Mouse (Mus musculus): ENCODE data around the gene Dcaf6.

Gene Dcaf6

DNA sequence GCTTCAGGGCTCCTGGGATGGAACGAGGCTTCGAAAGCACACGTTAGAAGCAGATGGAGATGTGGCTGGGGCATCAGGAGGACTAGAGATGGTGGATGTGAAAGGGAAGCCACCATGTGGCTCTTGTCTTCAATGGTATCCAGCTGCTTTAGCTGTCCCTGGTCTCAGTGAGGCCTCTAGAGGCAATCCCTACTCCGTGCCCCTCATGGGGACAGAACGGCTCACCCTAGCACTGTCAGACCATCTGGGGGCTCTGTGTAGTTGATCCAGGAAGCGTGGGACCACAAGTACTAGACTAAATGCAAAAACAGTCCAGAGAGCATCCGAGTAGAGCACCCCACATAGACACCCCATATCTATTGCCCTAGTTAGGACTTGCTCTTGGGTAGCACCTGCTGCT lies 138.4 kb downstream of the Dcaf6 start:
- in situ Hi-C loops (cut with MboI, MseI), result no loop called here

DNA sequence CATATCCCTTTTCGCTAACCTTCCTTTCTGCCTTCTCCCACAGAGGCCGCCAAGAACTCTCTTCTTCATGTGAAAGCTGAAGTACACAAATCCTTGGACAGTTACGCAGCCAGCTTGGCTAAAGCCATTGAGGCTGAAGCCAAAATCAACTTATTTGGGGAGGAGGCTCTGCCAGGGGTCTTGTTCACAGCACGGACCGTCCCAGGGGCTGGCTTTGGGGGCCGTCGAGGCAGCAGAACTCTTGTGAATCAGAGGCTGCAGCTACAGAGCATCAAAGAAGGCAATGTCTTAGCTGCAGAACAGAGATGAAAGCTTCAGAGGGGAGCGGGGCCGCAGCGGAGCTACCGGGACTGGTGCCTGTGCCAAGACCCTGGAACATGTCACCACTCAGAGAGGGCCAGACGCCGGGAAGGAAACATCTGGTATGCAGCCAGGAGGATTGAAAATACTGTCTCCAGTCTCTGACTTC lies 138.8 kb downstream of the Dcaf6 start:
- in situ Hi-C loops (cut with MboI, MseI), result no loop called here

DNA sequence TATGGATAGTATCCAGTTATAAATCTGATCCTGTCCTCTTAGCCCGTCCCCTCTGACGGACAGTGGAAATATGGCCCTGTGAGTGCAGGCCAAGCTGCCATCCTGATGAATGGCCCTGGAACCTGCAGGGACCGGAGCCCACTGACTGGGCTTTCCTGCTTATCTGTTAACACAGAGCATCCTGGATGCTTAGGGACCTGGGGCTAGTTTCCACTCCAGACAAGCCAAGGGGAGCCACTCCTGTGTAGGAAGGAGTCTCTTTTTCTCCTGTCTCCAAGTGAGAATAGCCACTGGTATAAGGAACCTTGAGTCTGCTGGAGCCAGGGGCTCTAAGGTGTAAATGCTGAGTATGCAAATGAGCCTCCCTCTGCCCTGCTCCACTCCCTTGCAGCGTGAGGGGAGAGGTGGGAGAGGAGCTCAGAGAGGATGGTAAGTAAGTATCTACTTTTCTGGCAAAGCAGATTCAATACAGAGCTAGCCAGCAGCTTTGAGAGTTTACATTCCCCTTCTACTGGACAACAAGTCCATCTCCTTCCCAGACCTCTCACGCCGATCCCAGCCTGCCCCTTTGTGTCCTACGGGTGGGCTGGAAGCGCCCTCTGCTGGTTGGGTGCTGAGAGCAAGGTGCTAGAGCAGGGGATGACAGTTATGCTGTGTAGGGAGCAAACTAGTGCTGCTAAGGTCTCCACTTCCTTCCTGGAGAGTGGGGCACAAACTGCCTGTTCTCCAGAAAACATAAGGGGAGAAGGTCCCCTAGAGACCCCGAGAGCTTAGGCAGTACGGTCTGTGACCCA lies 139.9 kb downstream of the Dcaf6 start:
- in situ Hi-C loops (cut with MboI, MseI), result no loop called here

DNA sequence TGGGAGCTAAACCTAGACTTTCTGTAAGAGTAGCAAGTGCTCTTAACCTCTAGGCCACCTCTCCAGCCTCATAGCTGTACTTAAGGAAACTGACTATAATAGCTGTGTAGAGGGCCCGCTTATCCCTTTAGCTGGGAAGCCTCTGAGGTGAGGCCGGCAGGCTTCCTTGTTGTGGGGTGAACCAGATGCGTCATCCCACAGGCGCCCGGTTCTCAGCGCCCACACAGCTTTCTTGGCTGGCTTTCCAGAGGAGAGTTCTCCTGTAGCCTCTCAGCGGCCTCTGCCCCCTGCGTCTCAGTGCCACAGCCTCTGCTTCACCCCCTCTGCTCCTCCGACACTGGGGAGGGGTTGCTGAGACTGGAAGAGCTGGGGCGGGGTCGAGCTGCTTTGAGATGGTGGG lies 143.9 kb downstream of the Dcaf6 start:
- in situ Hi-C loops (cut with MboI, MseI), result no loop called here

DNA sequence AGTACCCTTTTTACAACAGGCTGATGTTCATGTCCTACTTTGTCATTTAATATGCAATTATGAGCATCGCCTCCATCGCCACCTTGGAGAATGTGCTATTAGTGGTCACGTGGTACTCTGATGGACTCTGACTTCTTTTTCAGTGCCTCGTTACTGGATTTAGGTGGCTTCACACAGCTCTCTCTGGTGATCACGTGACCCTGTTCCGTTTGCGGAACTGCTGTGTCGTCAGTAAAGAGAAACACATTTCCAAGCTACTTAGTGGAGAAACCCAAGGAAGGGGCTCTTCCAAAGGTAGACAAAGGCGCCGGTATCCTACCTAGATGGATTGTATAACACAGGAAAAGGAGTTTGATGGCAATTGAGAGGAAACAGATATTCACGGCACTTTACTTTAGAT lies 152.1 kb downstream of the Dcaf6 start:
- in situ Hi-C loops (cut with MboI, MseI), result no loop called here

DNA sequence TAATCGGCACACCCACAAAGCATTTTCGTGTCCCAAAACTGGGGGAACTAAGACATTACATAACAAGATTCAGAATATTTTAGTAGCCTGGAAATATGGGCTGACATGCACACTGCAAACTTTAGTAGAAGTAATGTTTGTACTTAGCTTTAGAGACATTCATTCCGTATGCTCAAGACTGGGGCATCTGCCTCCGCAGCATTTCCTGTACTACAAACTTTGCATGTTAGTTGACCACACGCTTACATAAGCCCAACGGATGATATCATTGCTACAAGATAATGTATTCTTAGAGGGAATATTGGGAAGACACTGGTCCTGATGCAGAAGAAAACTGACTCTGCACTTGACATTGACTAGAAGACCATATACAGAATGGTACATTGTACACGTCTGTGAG lies 155.9 kb downstream of the Dcaf6 start:
- in situ Hi-C loops (cut with MboI, MseI), result no loop called here

DNA sequence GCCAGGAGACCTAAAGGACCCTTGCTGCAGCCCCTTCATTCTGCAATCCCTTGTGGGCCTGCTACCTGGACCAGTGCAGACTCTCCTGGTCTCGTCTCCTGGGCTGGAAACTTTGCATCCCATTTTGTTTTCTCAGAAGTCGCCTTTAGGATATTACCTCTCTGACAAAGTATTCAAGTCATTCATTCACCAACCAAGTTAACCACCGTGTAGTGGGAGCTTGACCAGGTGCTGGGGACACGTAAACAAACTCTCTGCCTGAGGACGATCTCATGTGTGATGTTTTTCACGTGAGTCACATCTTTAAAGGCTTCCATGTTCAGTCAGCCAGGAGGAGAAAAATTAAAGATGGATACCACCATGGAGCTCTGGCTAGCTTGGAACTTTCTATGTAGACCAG lies 157.1 kb downstream of the Dcaf6 start:
- in situ Hi-C loops (cut with MboI, MseI), result no loop called here

DNA sequence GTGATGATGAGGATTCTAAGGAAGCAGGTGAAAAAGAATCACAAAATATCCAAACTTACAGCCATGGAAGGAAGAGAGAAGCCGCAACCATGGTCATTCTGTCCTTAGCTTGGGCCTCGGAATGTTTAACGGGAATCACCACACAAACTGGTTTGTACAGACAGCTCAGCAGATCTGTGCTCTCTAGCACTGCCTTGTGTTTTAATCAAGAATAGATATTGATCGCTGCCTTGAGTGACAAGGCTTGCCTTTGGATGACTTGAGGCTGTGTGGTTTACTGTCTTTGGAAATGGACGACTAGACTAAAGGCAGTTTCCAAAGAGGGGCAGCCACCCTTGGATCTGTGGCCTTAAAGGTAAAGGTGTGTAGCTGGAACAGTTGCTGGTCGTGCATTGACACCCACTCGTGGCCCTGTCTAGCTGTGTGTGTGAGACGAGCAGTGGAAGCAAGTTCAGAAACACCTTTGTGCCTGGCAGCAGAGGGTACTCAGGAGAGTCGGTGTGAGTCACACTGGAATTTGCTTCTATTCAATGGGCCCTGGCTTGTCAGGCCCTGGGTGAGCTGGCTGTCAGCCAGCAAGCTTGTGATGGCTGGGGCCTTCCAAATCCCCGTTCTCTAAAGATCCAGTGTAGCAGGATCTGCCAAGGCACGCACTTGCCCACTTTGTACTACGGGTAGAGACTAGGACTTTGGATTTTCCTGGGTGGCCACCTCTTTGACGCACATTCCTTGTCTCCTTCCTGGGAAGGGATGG lies 157.6 kb downstream of the Dcaf6 start:
- in situ Hi-C loops (cut with MboI, MseI), result no loop called here

DNA sequence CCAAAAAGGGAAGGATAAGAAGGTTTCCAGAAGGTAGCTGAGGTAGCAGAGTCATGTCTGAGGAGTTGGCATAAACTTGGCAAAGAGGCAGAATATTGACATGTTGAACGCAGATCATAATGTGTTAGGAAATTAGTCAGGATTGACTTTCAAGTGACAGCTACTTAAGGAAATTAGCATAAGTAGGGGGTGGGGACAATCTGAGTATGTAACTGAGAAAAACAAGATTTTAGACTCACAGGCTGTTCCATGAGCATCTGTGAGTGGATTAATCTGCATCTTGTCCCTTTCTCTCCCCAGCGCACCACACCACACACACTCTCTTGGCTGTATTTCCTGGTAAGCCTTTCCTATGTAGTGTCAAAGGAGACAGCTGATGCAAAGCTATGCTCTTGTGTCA lies 158.7 kb downstream of the Dcaf6 start:
- in situ Hi-C loops (cut with MboI, MseI), result no loop called here

DNA sequence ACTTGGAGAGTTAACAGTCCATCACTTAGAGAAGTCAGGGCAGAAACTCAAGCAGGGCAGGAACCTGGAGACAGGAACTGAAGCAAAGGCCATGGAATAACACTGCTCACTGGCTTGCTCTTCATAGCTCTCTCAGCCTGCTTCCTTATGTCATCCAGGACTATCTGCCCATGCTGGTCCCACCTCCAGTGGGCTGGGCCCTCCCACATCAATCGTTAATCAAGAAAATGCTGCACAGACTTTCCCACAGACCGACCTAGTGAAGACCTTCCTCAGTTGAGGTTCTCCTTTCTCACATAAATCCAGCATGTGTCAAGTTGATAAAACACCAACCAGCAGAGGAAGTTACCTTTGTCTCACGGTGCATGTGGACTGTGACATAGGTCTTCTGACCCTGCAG lies 159.2 kb downstream of the Dcaf6 start:
- in situ Hi-C loops (cut with MboI, MseI), result no loop called here

DNA sequence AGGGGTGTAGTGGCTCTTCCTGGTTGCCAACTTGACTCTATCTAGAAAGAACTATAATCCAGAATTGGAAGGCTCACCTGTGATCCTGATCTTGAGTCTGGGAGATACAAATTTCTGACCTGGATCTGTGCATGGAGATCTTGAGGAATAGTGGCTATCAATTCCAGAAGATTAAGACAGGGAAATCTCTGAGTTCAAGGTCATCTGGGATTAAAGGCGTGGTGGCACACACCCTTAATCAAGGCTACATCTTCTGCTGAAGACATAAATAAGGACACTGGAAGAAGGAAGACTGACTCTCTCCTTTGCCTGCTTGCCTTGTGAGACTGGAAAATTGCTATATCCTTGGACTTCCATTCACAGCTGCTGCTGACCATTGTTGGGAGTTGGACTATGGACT lies 164.8 kb downstream of the Dcaf6 start, which contains the start of gene Gpr161:
TSS of gene Gpr161 (plus strand) at position 301 of the 400 bp plus-strand sequence.
- in situ Hi-C loops (cut with MboI, MseI), result no loop called here

DNA sequence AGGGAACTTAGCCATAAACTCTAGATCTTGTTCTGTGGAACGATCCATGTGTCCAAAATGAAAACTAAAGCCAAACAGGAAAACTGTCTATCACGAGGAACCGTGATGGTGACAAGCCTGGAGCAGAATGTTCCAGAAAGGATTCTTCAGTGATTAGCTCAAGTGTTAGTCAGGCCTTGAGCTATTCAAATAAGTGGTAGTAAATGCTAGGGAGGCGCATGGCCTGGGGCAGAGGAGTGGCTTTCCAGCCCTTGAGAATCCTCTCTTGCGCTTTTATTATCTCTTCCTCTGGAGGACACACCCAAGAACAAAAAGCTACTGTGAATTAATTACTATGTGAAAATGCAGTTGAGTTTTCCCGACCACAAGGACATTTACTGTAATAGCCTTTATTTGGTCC lies 168.7 kb downstream of the Dcaf6 start:
- in situ Hi-C loops (cut with MboI, MseI), result no loop called here

DNA sequence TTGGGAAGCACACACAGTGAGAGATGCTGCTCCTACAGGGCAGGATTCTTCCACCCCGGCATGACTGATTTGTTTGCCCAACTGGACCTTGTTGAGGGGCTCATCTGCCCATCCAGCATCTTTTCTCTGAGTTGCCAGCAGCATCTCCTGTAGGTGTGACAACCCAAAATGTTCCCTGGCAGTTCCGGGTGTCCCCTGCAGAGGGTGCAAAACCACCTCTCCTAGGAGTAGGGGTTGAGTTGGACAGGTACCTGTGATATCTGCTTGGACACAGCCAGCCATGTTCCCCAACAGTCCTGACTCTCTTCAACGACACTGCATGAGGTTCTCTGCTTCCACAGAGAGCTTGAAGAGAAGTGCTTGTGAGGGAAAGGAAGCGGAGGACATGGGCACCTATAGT lies 170.4 kb downstream of the Dcaf6 start:
- in situ Hi-C loops (cut with MboI, MseI), result no loop called here

DNA sequence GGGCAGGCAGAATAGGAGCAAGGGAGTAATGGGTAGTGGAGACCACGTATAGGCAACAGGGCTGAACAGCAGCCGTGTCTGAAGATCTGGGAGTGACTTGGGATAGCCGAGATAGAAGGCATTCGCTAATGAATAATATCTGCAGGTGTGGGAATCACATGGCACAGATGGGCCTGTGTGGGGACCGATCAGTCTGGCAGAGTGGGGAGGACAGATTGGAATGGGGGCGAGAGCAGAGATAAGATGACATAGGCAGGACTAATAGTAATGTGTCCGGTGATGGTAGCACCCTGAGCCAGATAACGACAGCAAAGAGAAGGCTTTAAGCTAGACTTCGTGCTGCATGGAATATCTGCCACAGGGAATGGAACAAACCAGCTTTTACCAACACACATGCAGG lies 172.1 kb downstream of the Dcaf6 start:
- in situ Hi-C loops (cut with MboI, MseI), result no loop called here

DNA sequence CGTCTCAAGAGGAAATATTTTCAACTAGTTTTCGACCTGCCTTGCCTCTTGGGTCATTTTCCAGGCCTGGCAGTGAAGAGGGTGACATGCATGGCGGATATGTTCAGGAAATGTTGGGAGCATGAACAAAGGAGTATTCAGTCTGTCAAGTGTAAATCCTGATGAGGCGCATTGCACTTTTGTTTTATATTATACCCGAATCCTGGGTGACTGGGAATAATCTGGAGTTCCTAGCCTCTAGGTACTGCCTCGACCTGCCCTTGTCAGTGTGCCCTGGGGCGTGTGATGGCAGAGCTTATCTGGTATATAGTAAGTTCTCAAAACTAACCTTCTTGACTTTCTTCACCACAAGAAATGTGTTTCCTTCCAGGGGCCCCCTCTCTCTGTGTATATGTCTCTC lies 176.2 kb downstream of the Dcaf6 start:
- in situ Hi-C loops (cut with MboI, MseI), result no loop called here

DNA sequence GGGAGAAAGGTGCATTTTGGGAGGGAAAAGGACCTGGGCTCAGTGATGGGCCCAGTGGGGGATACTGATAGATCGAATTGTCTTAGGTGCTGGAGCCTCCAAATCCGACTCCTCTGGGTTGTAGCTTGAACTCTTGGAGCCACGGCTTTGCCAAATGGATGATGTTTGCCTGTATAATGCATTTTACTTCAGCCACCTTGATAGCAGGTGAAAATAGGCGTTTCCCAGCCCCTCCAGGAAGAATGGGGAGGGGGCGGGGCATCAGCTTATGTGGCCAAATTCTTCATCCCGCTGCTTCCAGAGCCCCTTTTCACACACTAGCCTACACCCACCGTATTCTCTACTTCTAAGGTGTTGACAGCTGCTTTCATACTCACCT lies 177.3 kb downstream of the Dcaf6 start:
- in situ Hi-C loops (cut with MboI, MseI), result no loop called here

DNA sequence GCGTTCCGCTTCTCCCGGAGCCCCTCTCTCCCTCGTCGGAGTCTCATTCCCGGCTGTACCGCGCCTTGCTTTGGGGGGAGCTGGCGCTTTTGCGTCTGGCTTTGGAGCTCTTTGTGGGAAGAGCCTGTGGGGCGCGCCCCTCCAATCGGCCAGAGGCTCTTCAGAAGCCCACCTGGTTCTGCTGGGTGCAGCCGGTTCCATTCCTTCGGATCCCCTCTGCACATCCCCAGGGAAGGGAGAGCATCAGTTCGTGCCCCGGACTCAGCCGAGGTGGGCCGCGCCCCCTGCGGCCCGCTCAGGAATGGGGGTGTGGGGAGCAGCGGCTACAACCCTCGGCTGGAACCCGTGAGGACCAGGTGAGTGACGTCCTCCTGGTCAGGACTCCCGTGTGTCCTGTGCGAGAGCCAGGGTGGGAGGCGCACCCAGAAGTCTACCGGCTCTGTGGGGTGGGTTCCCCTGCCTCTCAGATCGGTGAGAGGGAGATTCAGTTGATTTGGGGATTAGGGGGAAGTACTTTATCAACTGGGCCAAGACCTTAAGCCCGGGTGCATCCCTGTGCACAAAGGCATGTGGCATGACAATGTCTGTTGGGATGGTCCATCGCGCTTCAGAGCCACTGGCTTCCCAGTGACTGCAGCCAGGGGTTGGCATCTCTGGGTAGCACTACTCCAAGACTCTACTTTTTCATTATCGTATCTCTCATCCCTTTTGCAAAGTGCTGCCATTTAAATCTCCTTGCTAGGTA lies 177.9 kb downstream of the Dcaf6 start:
- in situ Hi-C loops (cut with MboI, MseI), result no loop called here

DNA sequence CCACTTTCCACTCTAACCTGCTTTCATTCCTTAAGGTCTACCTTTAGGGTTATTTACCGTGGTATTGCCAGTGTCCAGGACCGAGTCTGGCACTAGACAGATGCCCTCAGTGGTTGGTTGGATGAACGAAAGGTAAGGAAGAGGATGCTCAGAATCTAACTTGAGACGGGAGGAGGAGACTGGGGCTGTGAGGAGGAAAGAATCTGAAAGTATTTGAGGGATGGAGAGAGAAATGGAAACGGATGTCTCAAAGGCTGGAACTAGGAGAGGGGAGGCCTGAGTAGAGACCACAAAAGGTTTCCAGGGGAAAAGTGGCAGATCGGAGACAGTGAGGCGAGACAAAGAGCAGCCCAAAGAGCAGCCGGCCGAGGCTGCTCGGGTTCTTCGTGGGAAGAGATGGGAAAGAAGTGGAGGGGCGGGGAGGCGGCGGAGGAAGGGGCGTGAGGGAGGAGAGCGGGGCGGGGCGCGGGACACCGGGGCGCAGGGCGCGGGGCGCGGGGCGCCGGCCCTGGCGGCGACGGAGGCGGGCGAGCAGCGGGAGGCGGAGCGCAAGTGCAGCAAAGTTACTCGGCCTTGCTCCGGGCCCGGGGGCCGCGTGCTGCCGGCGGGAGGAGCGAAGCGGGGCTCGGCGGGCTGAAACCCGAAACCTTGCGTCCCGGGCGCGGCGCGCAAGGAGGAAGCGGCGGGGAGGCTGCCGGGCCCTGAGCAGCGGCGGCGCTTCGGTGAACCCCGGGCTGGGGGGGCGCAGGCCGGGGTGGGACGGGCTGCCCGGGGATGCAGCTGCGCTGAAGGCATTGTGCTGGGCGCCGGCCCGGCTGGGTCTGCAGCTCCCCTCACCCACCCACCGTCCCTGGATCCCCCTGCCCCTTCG lies 178.7 kb downstream of the Dcaf6 start:
- in situ Hi-C loops (cut with MboI, MseI), result no loop called here

DNA sequence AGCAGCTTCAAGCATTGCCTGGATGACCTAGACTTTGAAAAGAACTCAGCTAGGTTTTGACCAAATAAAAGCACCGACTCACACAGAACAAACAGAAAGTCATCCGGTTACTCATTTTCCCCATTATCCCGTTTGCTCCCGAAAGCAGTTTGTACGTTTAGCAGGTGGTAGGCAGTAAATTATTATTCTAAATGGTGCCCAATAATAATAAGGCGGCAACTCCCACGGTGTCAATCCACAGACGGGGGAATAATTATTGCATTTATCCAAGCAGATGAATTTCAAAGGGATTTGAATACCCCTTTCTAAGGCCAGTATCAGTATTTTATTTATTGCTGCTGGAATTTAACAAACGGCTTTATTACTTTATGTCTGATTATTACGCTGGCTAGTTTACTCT lies 179.5 kb downstream of the Dcaf6 start:
- in situ Hi-C loops (cut with MboI, MseI), result no loop called here

All from regulatory T cell (primary cell).